Mouse (Mus musculus) olfactory bulb, adult 2 months (tissue): ENCODE measurements around the gene Stradb.

Source experiments
- CTCF ChIP-seq: fragments of 200-500 bp; IDR thresholded peaks from 2 replicates; pipeline ENCODE4 v1.5.1; 2012; ENCODE audit warnings: low read depth, mild to moderate bottlenecking, low read length, moderate library complexity; ENCODE audit not compliant: insufficient read depth
- POLR2A ChIP-seq: fragments of 200-500 bp; IDR thresholded peaks from 2 replicates; pipeline ENCODE4 v1.6.1; 2012; ENCODE audit warnings: mild to moderate bottlenecking, low read depth, low read length, moderate library complexity; ENCODE audit not compliant: insufficient read depth

DNA sequence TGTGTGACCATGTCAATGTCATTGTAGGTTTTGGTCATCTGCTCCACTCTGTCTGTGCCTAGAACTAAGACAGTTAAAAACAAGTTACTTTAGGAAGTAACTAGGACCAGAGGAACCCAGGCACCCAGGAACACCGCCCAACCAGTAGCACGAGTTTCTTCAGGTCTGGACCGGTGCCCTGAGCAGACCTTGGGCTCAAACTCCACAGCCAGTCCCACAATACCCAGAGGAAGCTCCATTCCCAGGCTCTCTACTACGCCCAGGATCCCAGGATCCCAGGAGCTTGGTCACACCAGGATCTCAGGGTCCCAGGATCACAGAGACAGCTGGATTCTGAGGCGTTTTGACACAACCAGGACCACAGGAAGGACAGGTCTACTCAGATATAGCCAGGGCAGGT lies 46.7 kb upstream of the Stradb start:
- no peak for TF ChIP-seq POLR2A
- no peak for TF ChIP-seq CTCF
